Mouse (Mus musculus) limb, embryonic 15.5 days (tissue): ENCODE results near the gene Olfr39. TPM values are rescaled to one million over a fixed set of nuclear protein-coding genes. Genes with fewer than 3 reads are reported as not detected.
"Not testable (repeated sequence)": the region's sequence is repeated elsewhere in the genome, so short reads cannot be mapped to it uniquely, and the experiment has no call there.

Source experiments
- ATAC-seq: fragments of 200-750 bp; cut with Nextera tagmentation; 2 replicates; pipeline ENCODE4 v1.8.0; 2017; ENCODE audit warnings: low read depth, moderate TSS enrichment; ENCODE audit not compliant: insufficient number of reproducible peaks, low FRiP score, low TSS enrichment
- H3K27ac ChIP-seq: fragments of 300-500 bp; sonication (generic); 2 replicates; pipeline ENCODE4 v1.5.1; 2015; ENCODE audit warnings: moderate library complexity, mild to moderate bottlenecking, inconsistent platforms
- H3K27me3 ChIP-seq: fragments of 300-500 bp; sonication (generic); 2 replicates; pipeline ENCODE4 v1.6.1; 2015; ENCODE audit warnings: inconsistent platforms
- H3K36me3 ChIP-seq: fragments of 300-500 bp; sonication (generic); 2 replicates; pipeline ENCODE4 v1.6.1; 2015; ENCODE audit warnings: inconsistent platforms
- H3K4me1 ChIP-seq: fragments of 300-500 bp; sonication (generic); 2 replicates; pipeline ENCODE4 v1.6.1; 2015; ENCODE audit warnings: inconsistent platforms
- H3K4me2 ChIP-seq: fragments of 300-500 bp; sonication (generic); 2 replicates; pipeline ENCODE4 v1.6.1; 2015; ENCODE audit warnings: mild to moderate bottlenecking, inconsistent platforms
- H3K4me3 ChIP-seq: fragments of 300-500 bp; sonication (generic); 2 replicates; pipeline ENCODE4 v1.5.1; 2015; ENCODE audit warnings: mild to moderate bottlenecking, inconsistent platforms
- H3K9ac ChIP-seq: fragments of 300-500 bp; sonication (generic); 2 replicates; pipeline ENCODE4 v1.6.1; 2015; ENCODE audit warnings: inconsistent platforms
- H3K9me3 ChIP-seq: fragments of 300-500 bp; sonication (generic); 2 replicates; pipeline ENCODE4 v1.6.1; 2016; ENCODE audit warnings: inconsistent platforms
- WGBS: fragments of 180-500 bp; shearing (Covaris S2); methylation state at CpG from one replicate; pipeline ENCODE4 v1.1.7; 2015; 5-methylcytosine and 5-hydroxymethylcytosine counted together
- polyA plus RNA-seq: library from polyadenylated mRNA; unstranded; fragments of >200 nt; fragmentation: Nextera tagmentation; extraction: Ambion mirVana; gene quantifications from 2 replicates; pipeline ENCODE4 v1.2.1, GENCODE M21; 2015

The Olfr39 gene
- polyA plus RNA-seq, result not detected in 2 replicates

DNA sequence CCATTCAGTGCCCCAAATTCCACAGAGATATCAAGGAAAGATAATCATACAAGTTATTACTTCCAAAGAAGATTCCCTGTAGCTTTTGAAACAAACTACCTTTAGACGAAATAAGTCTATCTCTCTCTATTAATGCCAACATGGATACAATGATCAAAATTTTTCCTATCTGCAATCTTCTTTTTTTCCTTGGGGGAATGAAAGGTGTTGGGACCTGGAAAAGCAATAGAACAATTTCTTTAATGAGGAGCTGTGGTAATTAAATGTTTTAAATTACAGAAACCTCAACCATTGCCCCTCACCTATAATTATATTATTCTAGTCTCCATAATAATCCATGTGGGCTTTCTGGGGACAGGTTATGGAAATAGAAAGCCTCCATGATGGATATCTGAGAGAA lies at the start of gene Olfr39:
Olfr39 (plus strand) TSS at position 301 of the 400 bp plus-strand sequence.
- Histone ChIP-seq H3K4me2 (no peak within 1 kb of the TSS), H3K27me3 (no peaks in the 10 kb centered on the region), H3K9ac (no peak within 1 kb of the TSS), H3K4me1 (no peaks in the 10 kb centered on the region), H3K9me3 (no peaks in the 10 kb centered on the region), H3K4me3 (no peak within 1 kb of the TSS), H3K36me3 (no peaks in the 10 kb centered on the region), H3K27ac (no peak within 1 kb of the TSS)
- WGBS, result 83% methylated on average over 1 of the region's 1 CpGs
- no peak for ATAC-seq

DNA sequence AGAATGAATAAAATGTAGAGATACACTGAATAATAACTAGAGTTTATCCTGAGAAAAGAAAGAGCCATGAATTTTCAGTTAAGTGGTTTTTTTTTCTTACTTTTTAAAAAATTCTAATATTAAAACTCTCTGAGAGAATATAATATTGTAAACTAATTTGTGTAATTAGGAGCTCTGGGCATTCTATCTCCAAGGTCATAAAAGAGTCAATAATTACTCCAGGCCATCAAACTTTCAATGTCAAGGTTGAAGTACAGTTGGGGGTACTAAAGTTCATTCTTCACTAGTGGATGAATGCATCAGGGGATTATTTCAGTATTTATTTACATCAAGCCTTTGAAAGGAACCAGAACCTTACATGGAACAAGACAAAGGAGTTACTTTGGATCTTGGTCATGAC lies 45.3 kb upstream of the Olfr39 start, which contains the start of gene Olfr872:
Olfr872 (plus strand) TSS at position 301 of the 400 bp plus-strand sequence.
- ATAC-seq, result no peak
- H3K36me3 ChIP-seq, result no peaks in the 10 kb centered on the region
- no peaks in the 10 kb centered on the region for H3K9me3 ChIP-seq
- no peak within 1 kb of the TSS for H3K27ac ChIP-seq
- no peaks in the 10 kb centered on the region for H3K4me1 ChIP-seq
- H3K4me3 ChIP-seq, result no peak within 1 kb of the TSS
- H3K27me3 ChIP-seq, result no peaks in the 10 kb centered on the region
- H3K4me2 ChIP-seq, result no peak within 1 kb of the TSS
- H3K9ac ChIP-seq, result no peak within 1 kb of the TSS

DNA sequence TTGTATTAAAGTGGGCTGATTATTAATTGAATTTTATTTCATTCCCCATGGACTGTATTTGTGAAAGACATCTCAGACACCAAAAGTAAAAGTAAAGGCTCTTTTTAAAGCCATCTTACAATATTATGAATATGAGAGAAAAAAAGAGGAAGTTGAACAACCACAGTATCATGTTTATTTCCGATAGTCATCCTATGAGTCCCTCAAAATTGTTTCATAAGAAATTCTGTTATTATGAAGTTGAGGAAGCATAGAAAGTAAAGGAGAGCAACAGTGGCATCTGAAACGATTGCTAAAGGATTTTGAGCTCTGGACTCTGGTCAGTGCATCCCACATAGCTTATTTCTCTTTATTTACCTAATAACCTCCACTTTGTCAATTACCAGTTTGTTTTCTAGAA lies 44.8 kb upstream of the Olfr39 start:
- no peaks in the 10 kb centered on the region for H3K9me3 ChIP-seq
- no peak overlapping the region for H3K27ac ChIP-seq
- no peak overlapping the region for H3K4me2 ChIP-seq
- no peaks in the 10 kb centered on the region for H3K4me1 ChIP-seq
- no peaks in the 10 kb centered on the region for H3K36me3 ChIP-seq
- WGBS, result 66% methylated on average over 2 of the region's 2 CpGs
- no peak overlapping the region for H3K4me3 ChIP-seq
- H3K27me3 ChIP-seq, result no peaks in the 10 kb centered on the region
- ATAC-seq, result no peak
- H3K9ac ChIP-seq, result no peak overlapping the region

DNA sequence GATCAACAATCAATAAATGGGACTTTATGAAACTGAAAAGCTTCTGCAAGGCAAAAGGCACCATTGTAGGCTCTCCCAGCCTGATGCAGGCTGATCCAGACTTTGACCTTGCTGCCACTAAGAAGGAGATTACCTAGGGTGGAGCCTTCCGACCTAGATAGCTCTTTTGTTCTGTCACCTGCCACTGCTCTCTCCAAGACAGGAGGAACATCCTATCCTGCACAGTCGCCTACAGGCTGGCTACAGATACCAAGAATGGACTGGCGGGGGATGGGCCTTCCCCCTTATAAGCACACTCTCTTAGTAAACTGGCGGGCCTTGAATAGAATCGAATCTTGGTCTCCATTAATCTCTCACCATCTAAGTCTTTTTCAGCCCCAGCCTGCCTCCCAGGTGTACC lies 13.4 kb downstream of the Olfr39 start:
- not testable (repeated sequence) for H3K27ac ChIP-seq, H3K4me2 ChIP-seq, H3K9me3 ChIP-seq, H3K4me3 ChIP-seq, H3K4me1 ChIP-seq, H3K27me3 ChIP-seq, H3K9ac ChIP-seq, ATAC-seq, H3K36me3 ChIP-seq
- 80% methylated on average over 5 of the region's 5 CpGs for WGBS

DNA sequence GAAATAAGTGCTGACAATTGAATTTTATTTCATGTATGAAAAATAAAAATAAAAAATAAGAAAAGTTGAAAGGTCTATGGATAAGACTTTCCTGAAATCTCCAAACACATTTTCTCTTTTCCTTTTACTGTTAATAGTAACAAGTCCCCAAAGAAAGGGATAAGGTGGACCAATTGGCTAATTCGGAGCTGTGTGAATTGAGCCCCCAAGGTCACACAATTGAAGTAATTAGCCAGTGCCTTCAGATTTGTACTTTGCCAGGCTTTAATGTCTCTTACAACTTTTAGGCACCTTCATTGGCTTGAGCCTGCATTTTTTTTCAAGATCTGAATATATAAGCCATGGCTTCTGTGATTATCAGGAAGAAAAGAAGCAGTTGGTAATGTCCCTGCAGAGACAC lies 16.1 kb downstream of the Olfr39 start, which contains the start of gene Olfr873:
Olfr873 (plus strand) TSS at position 301 of the 400 bp plus-strand sequence.
- no peak within 1 kb of the TSS for H3K4me2 ChIP-seq
- ATAC-seq, result no peak
- no peaks in the 10 kb centered on the region for H3K27me3 ChIP-seq
- 88% methylated on average over 1 of the region's 1 CpGs for WGBS
- H3K4me1 ChIP-seq, result no peaks in the 10 kb centered on the region
- H3K36me3 ChIP-seq, result no peaks in the 10 kb centered on the region
- no peaks in the 10 kb centered on the region for H3K9me3 ChIP-seq
- no peak within 1 kb of the TSS for H3K27ac ChIP-seq
- H3K4me3 ChIP-seq, result no peak within 1 kb of the TSS
- no peak within 1 kb of the TSS for H3K9ac ChIP-seq

DNA sequence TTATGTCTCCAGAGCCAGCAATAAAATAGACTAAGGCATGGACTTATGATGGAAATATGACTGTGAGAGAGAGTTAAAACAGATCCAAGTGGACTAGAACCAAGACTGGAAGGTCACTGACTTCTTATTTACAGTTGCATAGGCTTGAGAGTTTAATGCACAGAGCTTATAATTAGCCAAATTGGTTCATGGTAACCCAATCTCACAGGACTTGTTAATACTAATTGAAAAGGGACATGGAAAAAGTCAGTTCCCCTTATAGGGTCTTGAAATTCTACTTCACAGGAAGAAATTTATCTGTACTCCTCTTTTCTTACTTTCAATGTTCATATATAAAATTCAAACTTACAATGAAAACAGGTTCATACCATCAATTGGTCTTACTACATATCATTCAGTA lies 53.8 kb downstream of the Olfr39 start, which contains the start of gene Olfr18:
Olfr18 (minus strand) TSS at position 101 of the 400 bp plus-strand sequence.
- Histone ChIP-seq H3K36me3 (no peaks in the 10 kb centered on the region), H3K4me2 (no peak within 1 kb of the TSS)
- ATAC-seq, result no peak

More for the DNA sequence above, 53.8 kb downstream of the Olfr39 start, which contains the start of gene Olfr18:
- Histone ChIP-seq H3K4me3 (no peak within 1 kb of the TSS), H3K4me1 (no peaks in the 10 kb centered on the region), H3K27ac (no peak within 1 kb of the TSS), H3K9ac (no peak within 1 kb of the TSS), H3K27me3 (no peaks in the 10 kb centered on the region), H3K9me3 (no peaks in the 10 kb centered on the region)

Other genes starting within 250 kb of the Olfr39 start
- not detected in 2 replicates for gene Olfr867, start 224.8 kb upstream of the Olfr39 start, polyA plus RNA-seq
- not detected in 2 replicates for gene Olfr868, start 183.7 kb upstream of the Olfr39 start, polyA plus RNA-seq
- not detected in 2 replicates for gene Olfr869, start 153.3 kb upstream of the Olfr39 start, polyA plus RNA-seq
- gene Olfr870, start 108.3 kb upstream of the Olfr39 start, polyA plus RNA-seq, result not detected in 2 replicates
- not detected in 2 replicates for gene Olfr871, start 70.1 kb upstream of the Olfr39 start, polyA plus RNA-seq
- gene Olfr872, start 45.2 kb upstream of the Olfr39 start, polyA plus RNA-seq, result not detected in 2 replicates
- gene Olfr873, start 16.2 kb downstream of the Olfr39 start, polyA plus RNA-seq, result not detected in 2 replicates
- gene Olfr18, start 53.7 kb downstream of the Olfr39 start, polyA plus RNA-seq, result not detected in 2 replicates
- 26.2 and 31.8 TPM in 2 replicates for gene Zfp560, start 102.8 kb downstream of the Olfr39 start, polyA plus RNA-seq
- 14.8 and 17.3 TPM in 2 replicates for gene Zfp26, start 177.8 kb downstream of the Olfr39 start, polyA plus RNA-seq
- gene Zfp426, start 210.4 kb downstream of the Olfr39 start, polyA plus RNA-seq, result 19.1 and 19.4 TPM in 2 replicates
- gene Zfp266, start 239.1 kb downstream of the Olfr39 start, polyA plus RNA-seq, result 93.6 and 110 TPM in 2 replicates